Mouse (Mus musculus): ENCODE measurements around the gene Ccdc142. TPM values are rescaled to one million over a fixed set of nuclear protein-coding genes. Genes with fewer than 3 reads are reported as not detected.

Gene Ccdc142
- total and polyA plus RNA-seq, 3 experiments = 3.4 to 6.3 (median 4.4) TPM

DNA sequence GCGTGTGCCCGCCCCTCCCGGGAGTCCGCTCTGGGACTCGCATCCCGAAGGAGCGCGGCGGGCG is 31.3 kb upstream of the Ccdc142 start, which contains the start of gene Tlx2:
Gene Tlx2 (minus strand): TSS at position 47 of the 64 bp plus-strand sequence.
- Histone ChIP-seq H3K4me1 (ENCODE audit: insufficient read depth, low read depth, low read length) (no peaks in the 10 kb centered on the region), H3K36me3 (replicated peaks) (peaks cover 13% of the 10 kb centered on the region), H3K4me3 (ENCODE audit: low read depth, low read length) (peak within 1 kb of the TSS; percentile 23; the same call in 1 of the 2 replicates), H3K9me3 (replicated peaks) (peaks cover 33% of the 10 kb centered on the region), H3K27me3 (ENCODE audit: insufficient read depth, low read length) (peaks cover 44% of the 10 kb centered on the region)
- no peak for TF ChIP-seq POLR2AphosphoS5 (IDR thresholded peaks at IDR 0.05; ENCODE audit: insufficient replicate concordance, low read depth, low read length)
- no peak for TF ChIP-seq GATA2 (IDR thresholded peaks at IDR 0.05; ENCODE audit: borderline replicate concordance, low read depth, low read length)
- no peak for TF ChIP-seq TAL1 (conservative IDR thresholded peaks at IDR 0.05; ENCODE audit: low read depth, low read length)
- TF ChIP-seq CTCF (IDR thresholded peaks at IDR 0.05; ENCODE audit: low read depth, low read length) = no peak
- TF ChIP-seq GATA1 (IDR thresholded peaks at IDR 0.05; ENCODE audit: borderline replicate concordance, low read length) = no peak
- DNase-seq (ENCODE audit: low spot score) (no peak), ATAC-seq (ENCODE audit: extremely low read depth, insufficient number of reproducible peaks, low FRiP score, poor library complexity, severe bottlenecking) (no peak)

- TF ChIP-seq GATA2 (IDR thresholded peaks at IDR 0.05; ENCODE audit: borderline replicate concordance, low read depth, low read length) (no peak), POLR2AphosphoS5 (IDR thresholded peaks at IDR 0.05; ENCODE audit: insufficient replicate concordance, low read depth, low read length) (no peak), GATA1 (IDR thresholded peaks at IDR 0.05; ENCODE audit: borderline replicate concordance, low read length) (no peak), TAL1 (conservative IDR thresholded peaks at IDR 0.05; ENCODE audit: low read depth, low read length) (no peak), CTCF (IDR thresholded peaks at IDR 0.05; ENCODE audit: low read depth, low read length) (no peak)
- Histone ChIP-seq H3K4me3 (ENCODE audit: low read depth, low read length) (peak overlapping the region; percentile 23; the same call in 1 of the 2 replicates), H3K9me3 (replicated peaks) (peaks cover 33% of the 10 kb centered on the region), H3K36me3 (replicated peaks) (peaks cover 11% of the 10 kb centered on the region), H3K4me1 (ENCODE audit: insufficient read depth, low read depth, low read length) (no peaks in the 10 kb centered on the region; the same call in 1 of the 2 replicates), H3K27me3 (ENCODE audit: insufficient read depth, low read length) (peaks cover 44% of the 10 kb centered on the region)
- DNase-seq (ENCODE audit: low spot score) (no peak), ATAC-seq (ENCODE audit: extremely low read depth, insufficient number of reproducible peaks, low FRiP score, poor library complexity, severe bottlenecking) (no peak)
Observed at GRCm38 (mm10) chr6:83070311-83071219, 30.8 kb upstream of the Ccdc142 start.

- Histone ChIP-seq H3K27me3 (ENCODE audit: insufficient read depth, low read length) (peaks cover 44% of the 10 kb centered on the region), H3K4me3 (ENCODE audit: low read depth, low read length) (no peak overlapping the region; the same call in 1 of the 2 replicates), H3K36me3 (replicated peaks) (peaks cover 7% of the 10 kb centered on the region), H3K9me3 (replicated peaks) (peaks cover 33% of the 10 kb centered on the region), H3K4me1 (ENCODE audit: insufficient read depth, low read depth, low read length) (no peaks in the 10 kb centered on the region; the same call in 1 of the 2 replicates)
- DNase-seq (ENCODE audit: low spot score) = no peak
- TF ChIP-seq GATA1 (IDR thresholded peaks at IDR 0.05; ENCODE audit: borderline replicate concordance, low read length) (no peak), CTCF (IDR thresholded peaks at IDR 0.05; ENCODE audit: low read depth, low read length) (no peak), POLR2AphosphoS5 (IDR thresholded peaks at IDR 0.05; ENCODE audit: insufficient replicate concordance, low read depth, low read length) (no peak), GATA2 (IDR thresholded peaks at IDR 0.05; ENCODE audit: borderline replicate concordance, low read depth, low read length) (no peak), TAL1 (conservative IDR thresholded peaks at IDR 0.05; ENCODE audit: low read depth, low read length) (no peak)
- ATAC-seq (ENCODE audit: extremely low read depth, insufficient number of reproducible peaks, low FRiP score, poor library complexity, severe bottlenecking) = no peak
Observed at GRCm38 (mm10) chr6:83071220-83071619, 30.2 kb upstream of the Ccdc142 start.

- peaks cover 15% of the 10 kb centered on the region for H3K9me3 ChIP-seq (replicated peaks)
- TF ChIP-seq TAL1 (conservative IDR thresholded peaks at IDR 0.05; ENCODE audit: low read depth, low read length) (no peak), GATA1 (IDR thresholded peaks at IDR 0.05; ENCODE audit: borderline replicate concordance, low read length) (no peak), GATA2 (IDR thresholded peaks at IDR 0.05; ENCODE audit: borderline replicate concordance, low read depth, low read length) (no peak), POLR2AphosphoS5 (IDR thresholded peaks at IDR 0.05; ENCODE audit: insufficient replicate concordance, low read depth, low read length) (no peak), CTCF (IDR thresholded peaks at IDR 0.05; ENCODE audit: low read depth, low read length) (no peak)
- H3K4me3 ChIP-seq (ENCODE audit: low read depth, low read length) = no peak overlapping the region
- peaks cover 11% of the 10 kb centered on the region for H3K36me3 ChIP-seq (replicated peaks)
- peaks cover 23% of the 10 kb centered on the region for H3K4me1 ChIP-seq (ENCODE audit: insufficient read depth, low read depth, low read length)
- no peak for DNase-seq (ENCODE audit: low spot score)
- no peak for ATAC-seq (ENCODE audit: extremely low read depth, insufficient number of reproducible peaks, low FRiP score, poor library complexity, severe bottlenecking)
- peaks cover 31% of the 10 kb centered on the region for H3K27me3 ChIP-seq (ENCODE audit: insufficient read depth, low read length)
Observed at GRCm38 (mm10) chr6:83074979-83075378, 26.4 kb upstream of the Ccdc142 start.

- Histone ChIP-seq H3K9me3 (replicated peaks) (no peaks in the 10 kb centered on the region), H3K27me3 (ENCODE audit: insufficient read depth, low read length) (peaks cover 4% of the 10 kb centered on the region), H3K4me3 (ENCODE audit: low read depth, low read length) (peak within 1 kb of the TSS; percentile 91), H3K36me3 (replicated peaks) (peaks cover 37% of the 10 kb centered on the region), H3K4me1 (ENCODE audit: insufficient read depth, low read depth, low read length) (peaks cover 26% of the 10 kb centered on the region)
- TF ChIP-seq GATA2 (IDR thresholded peaks at IDR 0.05; ENCODE audit: borderline replicate concordance, low read depth, low read length) (no peak), CTCF (IDR thresholded peaks at IDR 0.05; ENCODE audit: low read depth, low read length) (no peak)
- ATAC-seq (ENCODE audit: extremely low read depth, insufficient number of reproducible peaks, low FRiP score, poor library complexity, severe bottlenecking) (peak; percentile 89), DNase-seq (ENCODE audit: low spot score) (peak; percentile 58)
Observed at GRCm38 (mm10) chr6:83077630-83078323, 23.6 kb upstream of the Ccdc142 start, which contains the start of gene Pcgf1. Pcgf1 (plus strand) TSS chr6:83077869.

DNA sequence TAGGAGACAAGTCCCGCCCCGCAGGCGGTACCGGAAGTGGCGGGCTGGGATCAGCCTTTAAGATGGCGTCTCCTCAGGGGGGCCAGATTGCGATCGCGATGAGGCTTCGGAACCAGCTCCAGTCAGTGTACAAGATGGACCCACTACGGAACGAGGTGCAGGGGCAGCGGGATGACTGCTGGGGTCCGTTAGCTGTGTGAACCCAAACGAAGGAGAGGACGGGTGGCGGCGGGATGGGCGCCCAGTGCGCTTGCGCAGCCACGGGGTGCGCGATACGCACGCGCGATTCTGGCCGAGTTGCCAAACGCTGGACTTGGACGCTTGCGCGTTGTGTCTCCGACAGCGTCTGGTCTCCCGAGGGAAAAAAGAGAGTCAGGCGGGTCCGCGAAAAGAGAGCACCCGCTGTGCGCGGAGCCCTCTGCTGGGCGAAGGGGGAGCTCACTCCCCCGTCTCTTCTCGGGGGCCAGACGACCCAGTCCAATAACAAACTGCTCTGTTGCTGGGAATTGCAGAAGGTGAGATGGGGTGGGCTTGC is 23.0 kb upstream of the Ccdc142 start:
- ATAC-seq (ENCODE audit: extremely low read depth, insufficient number of reproducible peaks, low FRiP score, poor library complexity, severe bottlenecking) (peak; percentile 50; the same call in 1 of the 2 replicates), DNase-seq (ENCODE audit: low spot score) (peak; percentile 99)
- Histone ChIP-seq H3K9me3 (replicated peaks) (no peaks in the 10 kb centered on the region), H3K27me3 (ENCODE audit: insufficient read depth, low read length) (peaks cover 3% of the 10 kb centered on the region), H3K4me3 (ENCODE audit: low read depth, low read length) (peak overlapping the region; percentile 91), H3K4me1 (ENCODE audit: insufficient read depth, low read depth, low read length) (peaks cover 26% of the 10 kb centered on the region), H3K36me3 (replicated peaks) (peaks cover 42% of the 10 kb centered on the region)
- TF ChIP-seq GATA2 (IDR thresholded peaks at IDR 0.05; ENCODE audit: borderline replicate concordance, low read depth, low read length) (no peak), GATA1 (IDR thresholded peaks at IDR 0.05; ENCODE audit: borderline replicate concordance, low read length) (no peak), TAL1 (conservative IDR thresholded peaks at IDR 0.05; ENCODE audit: low read depth, low read length) (no peak)
